ENCODE assay signal across 12 mouse cellular contexts in the genomic region with DNA sequence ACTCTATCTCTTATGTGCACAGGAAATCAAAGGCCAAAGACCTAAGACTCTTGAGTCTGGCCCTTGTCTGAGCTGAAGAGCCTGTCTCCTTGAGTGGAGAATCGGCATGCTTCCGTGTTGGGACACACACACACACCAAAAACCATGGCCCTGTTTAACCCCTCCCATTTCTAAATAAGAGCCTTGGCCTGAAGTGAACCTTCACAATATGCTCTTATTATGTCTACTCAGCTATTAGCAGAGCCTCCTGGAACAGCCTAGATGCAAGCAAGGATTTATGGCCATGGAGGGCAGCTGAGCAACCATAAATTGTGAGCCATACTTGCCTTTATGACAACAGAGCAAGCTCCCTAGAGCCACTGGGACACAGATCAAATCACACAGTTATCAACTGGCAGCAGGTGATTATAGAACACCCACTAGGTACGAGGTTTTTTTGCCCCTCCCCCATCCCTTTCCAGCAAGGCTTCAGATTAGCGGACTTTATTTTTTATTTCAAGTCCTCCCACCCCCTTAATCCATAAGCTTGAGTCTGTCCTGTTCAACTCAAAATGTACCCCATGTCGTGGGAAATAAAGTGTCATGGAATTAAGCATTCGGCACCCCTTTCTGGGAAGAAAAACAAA. TPM values are rescaled to one million over a fixed set of nuclear protein-coding genes. Genes with fewer than 3 reads are reported as not detected.
A peak's percentile ranks its signal among the peaks of the same experiment; 100 is the strongest.
DNase-seq lines count a peak whose midpoint lies in the region; ATAC-seq and TF ChIP-seq lines count a peak whose summit lies in the region.
"Had no signal": no experiment of that assay in that cellular context is flagged by ENCODE, and none has a peak within 500 bp of the region (broad histone marks: within the 10 kb centered on the region; RNA-seq: fewer than 3 reads in every experiment).

No protein-coding gene starts in this region.

- H3K4me3 ChIP-seq in kidney, adult 2 months (ENCODE audit: insufficient read depth, low read depth, low read length) = no peak overlapping the region
- H3K4me3 ChIP-seq in kidney, postnatal 0 days (replicated peaks; ENCODE audit: low read depth, low read length) = no peak overlapping the region
- no peak overlapping the region for H3K4me3 ChIP-seq in neural tube, embryonic 12.5 days
- no peak overlapping the region for H3K4me3 ChIP-seq in forebrain, embryonic 15.5 days
- H3K4me3 ChIP-seq: embryonic facial prominence, embryonic 10.5 days; limb, embryonic 10.5 days; midbrain, embryonic 12.5 days had no signal

- H3K9ac ChIP-seq in kidney, postnatal 0 days (ENCODE audit: low read depth, low read length) = no peak overlapping the region
- no peak overlapping the region for H3K9ac ChIP-seq in neural tube, embryonic 12.5 days
- H3K9ac ChIP-seq in forebrain, embryonic 15.5 days (replicated peaks) = no peak overlapping the region
- H3K9ac ChIP-seq: midbrain, embryonic 12.5 days had no signal

- no peaks in the 10 kb centered on the region for H3K9me3 ChIP-seq in kidney, postnatal 0 days (replicated peaks; ENCODE audit: low read length)
- no peaks in the 10 kb centered on the region for H3K9me3 ChIP-seq in neural tube, embryonic 12.5 days
- no peaks in the 10 kb centered on the region for H3K9me3 ChIP-seq in forebrain, embryonic 15.5 days
- H3K9me3 ChIP-seq: embryonic facial prominence, embryonic 10.5 days; limb, embryonic 10.5 days; midbrain, embryonic 12.5 days had no signal

- TF ChIP-seq CTCF in kidney, adult 2 months (conservative IDR thresholded peaks at IDR 0.05; ENCODE audit: insufficient read depth, insufficient read length, low read depth, low read length) = no peak
- no peak for TF ChIP-seq CTCF in kidney, postnatal 0 days (IDR thresholded peaks at IDR 0.05; ENCODE audit: low read depth)

- no peaks in the 10 kb centered on the region for H3K4me1 ChIP-seq in kidney, adult 2 months (ENCODE audit: control insufficient read depth, insufficient read depth, low read length)
- H3K4me1 ChIP-seq in kidney, postnatal 0 days (replicated peaks; ENCODE audit: insufficient read depth, low read length) = no peaks in the 10 kb centered on the region
- peaks cover 3% of the 10 kb centered on the region; the same call in 1 of the 2 replicates for H3K4me1 ChIP-seq in neural tube, embryonic 12.5 days
- 0 out of 2 replicates have a peak, but pooled peaks cover 3% of the 10 kb centered on the region for H3K4me1 ChIP-seq in forebrain, embryonic 15.5 days

- no peaks in the 10 kb centered on the region for H3K36me3 ChIP-seq in kidney, adult 2 months (ENCODE audit: control insufficient read depth, insufficient read depth, low read length)
- H3K36me3 ChIP-seq in kidney, postnatal 0 days (ENCODE audit: insufficient read depth, low read length) = no peaks in the 10 kb centered on the region
- no peaks in the 10 kb centered on the region for H3K36me3 ChIP-seq in neural tube, embryonic 12.5 days
- H3K36me3 ChIP-seq in forebrain, embryonic 15.5 days = no peaks in the 10 kb centered on the region
- H3K36me3 ChIP-seq: embryonic facial prominence, embryonic 10.5 days; limb, embryonic 10.5 days; midbrain, embryonic 12.5 days had no signal

- no peak for TF ChIP-seq POLR2A in kidney, adult 2 months (IDR thresholded peaks at IDR 0.05; ENCODE audit: low read depth, low read length)

- no peak overlapping the region for H3K27ac ChIP-seq in kidney, adult 2 months (ENCODE audit: insufficient read depth, low read depth, low read length)
- no peak overlapping the region for H3K27ac ChIP-seq in kidney, postnatal 0 days
- H3K27ac ChIP-seq in neural tube, embryonic 12.5 days = no peak overlapping the region
- H3K27ac ChIP-seq in forebrain, embryonic 15.5 days (replicated peaks) = no peak overlapping the region
- H3K27ac ChIP-seq: embryonic facial prominence, embryonic 10.5 days; limb, embryonic 10.5 days; midbrain, embryonic 12.5 days had no signal

- peak; percentile 64 for DNase-seq in gastrocnemius, adult 18-20 months (ENCODE audit: low spot score)
- no peak for DNase-seq in gastrocnemius, postnatal 4 days (ENCODE audit: low spot score in 2 of 2)
- peak; percentile 27 for DNase-seq in kidney, adult 2 months
- DNase-seq in kidney, adult 18-20 months = no peak
- DNase-seq in kidney, postnatal 0 days (ENCODE audit: low spot score) = peak; percentile 13
- DNase-seq in cerebellum, postnatal 4 days (ENCODE audit: low spot score in 2 of 2) = no peak
- DNase-seq: heart, postnatal 36 days had no signal

- WGBS in kidney, adult 2 months = 64% methylated on average over 6 of the region's 6 CpGs
- WGBS in kidney, postnatal 0 days = 52% methylated on average over 6 of the region's 6 CpGs
- 69% methylated on average over 6 of the region's 6 CpGs for WGBS in neural tube, embryonic 12.5 days
- WGBS in forebrain, embryonic 15.5 days = 78% methylated on average over 6 of the region's 6 CpGs

- ATAC-seq in kidney, postnatal 0 days (replicated peaks; ENCODE audit: low FRiP score, low read depth) = no peak
- peak; percentile 82 for ATAC-seq in neural tube, embryonic 12.5 days (ENCODE audit: low FRiP score, low read depth)
- ATAC-seq in forebrain, embryonic 15.5 days (replicated peaks) = no peak

- H3K27me3 ChIP-seq in kidney, adult 2 months (replicated peaks; ENCODE audit: control insufficient read depth, insufficient read depth, low read length) = no peaks in the 10 kb centered on the region
- H3K27me3 ChIP-seq in kidney, postnatal 0 days (ENCODE audit: insufficient read depth, low read length) = no peaks in the 10 kb centered on the region
- no peaks in the 10 kb centered on the region for H3K27me3 ChIP-seq in neural tube, embryonic 12.5 days (replicated peaks)
- H3K27me3 ChIP-seq in forebrain, embryonic 15.5 days = no peaks in the 10 kb centered on the region
- H3K27me3 ChIP-seq: midbrain, embryonic 12.5 days had no signal

- H3K4me2 ChIP-seq in kidney, postnatal 0 days (ENCODE audit: low read length) = no peak overlapping the region
- H3K4me2 ChIP-seq in neural tube, embryonic 12.5 days (replicated peaks) = no peak overlapping the region
- no peak overlapping the region for H3K4me2 ChIP-seq in forebrain, embryonic 15.5 days (replicated peaks)
- H3K4me2 ChIP-seq: midbrain, embryonic 12.5 days had no signal

RNA-seq across cellular contexts. Expression of a gene that starts 42.3 kb away (rescaled TPM):
- total RNA-seq in gastrocnemius, adult 18-20 months (2021) = 10 to 100 TPM; 70.8 to 86.7 TPM
- total RNA-seq in gastrocnemius, postnatal 4 days (2021) = 100 to 1,000 TPM in 1 of 2 experiments, 10 to 100 TPM in 1; 96.0 to 107 TPM
- 0.10 and 0.38 TPM in 2 replicates for polyA plus RNA-seq in kidney, adult 2 months (2012; rRNA removed)
- 3.9 and 4.3 TPM in 2 replicates for polyA plus RNA-seq in kidney, postnatal 0 days (2015; fragmentation: Nextera tagmentation; extraction: Ambion mirVana)
- 24.7 and 27.0 TPM in 2 replicates for polyA plus RNA-seq in neural tube, embryonic 12.5 days (2016; fragmentation: Nextera tagmentation; extraction: Ambion mirVana)
- 63.0 and 64.4 TPM in 2 replicates for polyA plus RNA-seq in forebrain, embryonic 15.5 days (2015; fragmentation: Nextera tagmentation; extraction: Ambion mirVana)

Comparison
In these comparisons a context has a peak if more than half of its experiments do, and no peak if none do; other contexts are left out.
1. DNase-seq: peak in gastrocnemius, adult 18-20 months (single experiment), kidney, adult 2 months (single experiment) and kidney, postnatal 0 days (single experiment); none in gastrocnemius, postnatal 4 days (0 of 2), kidney, adult 18-20 months (single experiment) and cerebellum, postnatal 4 days (0 of 2).